Mouse (Mus musculus) olfactory bulb, adult 2 months (tissue): ENCODE results near the gene Setd3. TPM values are rescaled to one million over a fixed set of nuclear protein-coding genes. Genes with fewer than 3 reads are reported as not detected.

Experiments used
- H3K27ac ChIP-seq: fragments of 200-500 bp; 2 replicates; pipeline ENCODE4 v1.5.1; 2012; ENCODE audit warnings: low read depth, low read length; ENCODE audit not compliant: insufficient read depth
- H3K4me1 ChIP-seq: fragments of 200-500 bp; 2 replicates; pipeline ENCODE4 v1.6.1; 2012; ENCODE audit warnings: low read length; ENCODE audit not compliant: control insufficient read depth, insufficient read depth
- H3K4me3 ChIP-seq: fragments of 200-500 bp; 2 replicates; pipeline ENCODE4 v1.5.1; 2012; ENCODE audit warnings: mild to moderate bottlenecking, low read depth, low read length, moderate library complexity; ENCODE audit not compliant: insufficient read depth
- CTCF ChIP-seq: fragments of 200-500 bp; IDR thresholded peaks from 2 replicates; pipeline ENCODE4 v1.5.1; 2012; ENCODE audit warnings: low read depth, mild to moderate bottlenecking, low read length, moderate library complexity; ENCODE audit not compliant: insufficient read depth
- POLR2A ChIP-seq: fragments of 200-500 bp; IDR thresholded peaks from 2 replicates; pipeline ENCODE4 v1.6.1; 2012; ENCODE audit warnings: mild to moderate bottlenecking, low read depth, low read length, moderate library complexity; ENCODE audit not compliant: insufficient read depth
- WGBS: fragments of 180-500 bp; shearing (Covaris S2); methylation state at CpG from one replicate; pipeline ENCODE4 v1.1.7; 2018; 5-methylcytosine and 5-hydroxymethylcytosine counted together
- polyA plus RNA-seq: library from polyadenylated mRNA; stranded (reverse); fragments of >200 nt; gene quantifications from 2 replicates; pipeline ENCODE4 v1.2.4, GENCODE M21; 2012; ENCODE audit warnings: low replicate concordance; ENCODE audit not compliant: missing spikeins, insufficient read depth, insufficient read length

Setd3 gene
- polyA plus RNA-seq: 511 TPM in 1 of 2 replicates, not detected in the other

- TF ChIP-seq POLR2A (0 out of 2 replicates have a peak, but pooled peaks have one; percentile 39), CTCF (no peak)
- H3K4me3 ChIP-seq: peak within 1 kb of the TSS; percentile 87
- WGBS: 3% methylated on average over 7 of the region's 9 CpGs
- H3K4me1 ChIP-seq: no peaks in the 10 kb centered on the region
- peak within 1 kb of the TSS; percentile 27 for H3K27ac ChIP-seq
Measured at GRCm38 (mm10) chr12:108179246-108179320, at the start of gene Setd3. Gene Setd3, minus strand, starts transcription at chr12:108179314.

GRCm38 (mm10) chr12:108227527-108227926, 48.4 kb upstream of the Setd3 start:
- 94% methylated on average over 16 of the region's 16 CpGs for whole genome bisulfite sequencing
- TF ChIP-seq POLR2A (no peak), CTCF (no peak)
- H3K27ac ChIP-seq: no peak overlapping the region
- H3K4me3 ChIP-seq: no peak overlapping the region
- peaks cover 60% of the 10 kb centered on the region for H3K4me1 ChIP-seq

GRCm38 (mm10) chr12:108226941-108227340, 47.8 kb upstream of the Setd3 start:
- TF ChIP-seq CTCF: no peak
- no peak for TF ChIP-seq POLR2A
- no peak overlapping the region for H3K27ac ChIP-seq
- 96% methylated on average over 12 of the region's 12 CpGs for WGBS
- H3K4me1 ChIP-seq: peaks cover 56% of the 10 kb centered on the region
- H3K4me3 ChIP-seq: no peak overlapping the region

GRCm38 (mm10) chr12:108226216-108226615, 47.1 kb upstream of the Setd3 start:
- TF ChIP-seq CTCF (no peak), POLR2A (no peak)
- 92% methylated on average over 13 of the region's 13 CpGs for WGBS
- Histone ChIP-seq H3K4me1 (peaks cover 56% of the 10 kb centered on the region), H3K4me3 (no peak overlapping the region), H3K27ac (no peak overlapping the region)

- no peak overlapping the region for H3K4me3 ChIP-seq
- H3K4me1 ChIP-seq: peaks cover 56% of the 10 kb centered on the region
- TF ChIP-seq POLR2A (no peak), CTCF (no peak)
- H3K27ac ChIP-seq: no peak overlapping the region
- WGBS: 79% methylated on average over 7 of the region's 7 CpGs
Measured at GRCm38 (mm10) chr12:108225781-108226180, 46.7 kb upstream of the Setd3 start.

- TF ChIP-seq POLR2A: no peak
- no peak for TF ChIP-seq CTCF
- Histone ChIP-seq H3K4me3 (no peak overlapping the region), H3K4me1 (peaks cover 76% of the 10 kb centered on the region), H3K27ac (no peak overlapping the region)
- WGBS: 49% methylated on average over 8 of the region's 8 CpGs
Measured at GRCm38 (mm10) chr12:108223357-108223756, 44.2 kb upstream of the Setd3 start.

- no peak overlapping the region for H3K4me3 ChIP-seq
- H3K27ac ChIP-seq: no peak overlapping the region
- H3K4me1 ChIP-seq: peaks cover 88% of the 10 kb centered on the region
- WGBS: 87% methylated on average over 7 of the region's 7 CpGs
- TF ChIP-seq CTCF (no peak), POLR2A (no peak)
Measured at GRCm38 (mm10) chr12:108221712-108222111, 42.6 kb upstream of the Setd3 start.

GRCm38 (mm10) chr12:108221206-108221605, 42.1 kb upstream of the Setd3 start:
- Histone ChIP-seq H3K4me1 (peaks cover 88% of the 10 kb centered on the region), H3K4me3 (no peak overlapping the region), H3K27ac (no peak overlapping the region)
- 50% methylated on average over 10 of the region's 10 CpGs for WGBS
- TF ChIP-seq CTCF (no peak), POLR2A (no peak)

GRCm38 (mm10) chr12:108220621-108221020, 41.5 kb upstream of the Setd3 start:
- Histone ChIP-seq H3K27ac (no peak overlapping the region), H3K4me1 (peaks cover 85% of the 10 kb centered on the region), H3K4me3 (no peak overlapping the region)
- 60% methylated on average over 12 of the region's 12 CpGs for WGBS
- TF ChIP-seq POLR2A (no peak), CTCF (no peak)
